Mouse (Mus musculus) liver, embryonic 18 days (tissue): ENCODE data around the gene Trpv6. TPM values are rescaled to one million over a fixed set of nuclear protein-coding genes. Genes with fewer than 3 reads are reported as not detected.

Source experiments
- polyA plus RNA-seq: library from polyadenylated mRNA; depleted of rRNA; stranded (reverse); fragments of >200 nt; gene quantifications from 2 replicates; pipeline ENCODE4 v1.2.3, GENCODE M21; 2012; rRNA removed

Gene Trpv6
- 0.06 and 0.07 TPM in 2 replicates for polyA plus RNA-seq

DNA sequence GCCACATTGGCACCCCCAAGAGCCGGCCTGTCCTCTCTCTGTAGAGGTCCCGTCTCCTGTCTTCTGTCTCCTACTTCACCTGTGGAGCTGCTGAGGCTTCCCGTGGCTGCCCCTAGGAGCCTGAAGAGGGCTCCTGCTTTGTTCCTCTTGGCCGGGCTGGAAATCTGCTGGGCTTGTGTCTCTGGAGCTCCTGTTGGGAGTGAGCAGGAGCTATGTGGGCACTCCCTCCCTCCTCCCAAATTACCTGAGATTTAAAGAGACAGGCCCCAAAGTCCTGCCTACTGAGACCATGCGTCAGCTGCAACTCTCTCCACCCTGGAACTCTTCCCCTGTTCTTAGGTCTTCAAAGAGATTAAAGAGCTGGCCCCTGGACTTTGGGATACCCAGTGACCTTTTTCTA lies at the start of gene Trpv6:
Gene Trpv6 (minus strand): TSS at position 228 of the 400 bp plus-strand sequence.

DNA sequence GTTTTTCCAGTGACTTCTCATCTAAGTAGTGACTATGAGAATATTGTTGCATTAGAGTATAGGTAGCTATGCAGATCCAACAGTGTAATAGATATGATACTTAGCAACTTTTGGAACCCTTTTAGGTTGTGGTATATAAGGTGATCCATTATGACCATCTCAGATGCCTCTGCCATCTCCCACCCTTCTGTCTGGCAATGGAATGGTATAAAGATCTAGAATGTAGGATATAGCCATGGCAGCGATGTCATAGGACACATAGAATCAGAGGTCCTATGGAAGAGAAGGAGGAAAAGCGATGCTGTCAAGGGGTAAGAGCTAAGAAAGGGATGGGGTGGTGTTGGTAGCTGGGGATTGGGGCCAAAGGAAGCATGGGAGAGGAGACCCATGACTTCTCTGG lies 47.9 kb upstream of the Trpv6 start, which contains the start of gene Llcfc1:
Gene Llcfc1 (plus strand): TSS at position 301 of the 400 bp plus-strand sequence.

DNA sequence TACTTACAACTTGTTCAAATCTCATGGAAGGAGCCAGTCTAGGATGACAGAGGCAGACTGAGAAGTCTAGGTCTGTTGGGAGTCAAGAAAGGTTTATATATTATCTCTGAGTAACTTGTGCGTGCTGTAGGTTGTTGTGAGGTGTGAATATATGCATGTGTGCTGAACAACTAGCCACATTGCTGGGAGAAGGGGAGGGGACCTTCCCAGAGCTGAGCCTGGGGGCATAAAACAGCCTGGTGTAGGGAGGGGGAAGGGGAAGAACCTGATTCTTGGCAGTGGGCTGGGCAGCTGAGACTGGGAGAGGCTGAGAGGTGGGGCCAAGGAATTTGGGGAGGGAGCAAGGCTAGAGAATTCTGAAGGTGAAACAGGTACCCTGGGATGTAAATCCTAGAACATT lies 44.5 kb upstream of the Trpv6 start, which contains the start of gene Trpv5:
Gene Trpv5 (minus strand): TSS at position 101 of the 400 bp plus-strand sequence.

DNA sequence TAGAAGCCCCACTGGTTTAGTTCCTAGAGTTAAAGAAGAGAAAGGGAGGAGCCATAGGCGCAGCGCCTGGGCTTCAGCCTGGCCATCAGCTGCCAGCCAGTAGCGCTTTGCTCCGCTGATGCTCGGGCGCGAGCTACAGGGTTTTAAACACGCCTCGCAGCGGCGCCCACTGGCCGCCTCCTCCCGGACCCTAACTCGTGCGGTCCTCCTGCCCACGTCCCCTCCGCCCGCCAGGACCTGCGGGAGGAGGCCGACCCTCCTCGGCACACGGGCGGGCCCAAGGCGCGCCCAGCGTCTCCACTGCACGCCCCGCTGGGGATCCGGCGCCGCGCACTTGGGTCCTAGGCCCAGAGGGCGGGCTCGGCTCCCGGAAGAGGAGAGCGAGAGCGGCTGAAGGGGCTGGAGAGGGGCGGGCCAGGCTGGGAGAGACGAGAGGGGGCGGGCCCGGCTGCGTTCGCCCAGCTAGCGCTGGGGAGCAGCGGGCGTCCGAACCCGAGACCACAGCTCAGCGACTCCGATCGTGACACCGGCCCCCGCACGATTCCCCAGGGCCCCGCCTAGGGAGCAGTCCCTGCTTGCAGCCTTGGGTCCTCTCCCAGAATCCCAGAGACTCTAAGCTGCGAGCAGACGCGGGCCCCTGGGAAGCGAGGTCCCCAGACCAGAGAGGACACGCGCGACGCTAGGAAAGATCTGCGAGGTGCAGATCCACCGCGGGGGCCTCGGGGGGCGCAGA lies 31.0 kb downstream of the Trpv6 start, which contains the start of gene Ephb6:
Gene Ephb6 (plus strand): TSS at position 422 of the 733 bp plus-strand sequence.

Other genes starting within 250 kb of the Trpv6 start
- gene Gm5771, start 244.0 kb downstream of the Trpv6 start, polyA plus RNA-seq = 0.60 TPM in 1 of 2 replicates, not detected in the other
- gene Gm10334, start 190.3 kb downstream of the Trpv6 start, polyA plus RNA-seq = 1.1 TPM in 1 of 2 replicates, not detected in the other
- gene Prss1, start 177.5 kb downstream of the Trpv6 start, polyA plus RNA-seq = 1.00 TPM in 1 of 2 replicates, not detected in the other
- gene Prss2, start 114.6 kb downstream of the Trpv6 start, polyA plus RNA-seq = 4.5 TPM in 1 of 2 replicates, not detected in the other
- gene Ephb6, start 30.9 kb downstream of the Trpv6 start, polyA plus RNA-seq = 0.35 and 0.61 TPM in 2 replicates
- gene Trpv5, start 44.4 kb upstream of the Trpv6 start, polyA plus RNA-seq = 0.11 and 0.14 TPM in 2 replicates
- 0.05 TPM in 1 of 2 replicates, not detected in the other for gene Llcfc1, start 48.0 kb upstream of the Trpv6 start, polyA plus RNA-seq
- gene Kel, start 67.9 kb upstream of the Trpv6 start, polyA plus RNA-seq = 121 TPM in 2 replicates
- not detected in 2 replicates for gene Olfr459, start 138.8 kb upstream of the Trpv6 start, polyA plus RNA-seq
- not detected in 2 replicates for gene Pip, start 211.1 kb upstream of the Trpv6 start, polyA plus RNA-seq
- not detected in 2 replicates for gene Sval2, start 216.6 kb upstream of the Trpv6 start, polyA plus RNA-seq